Mouse (Mus musculus) right cerebral cortex, adult 2 months (tissue): ENCODE measurements around the gene Aldh16a1.

Experiments
- DNase-seq, 2 experiments: peaks; one replicate each; pipeline ENCODE4 v3.0.0; 2021 to 2022; ENCODE audit warnings: low spot score in 2 of 2

Aldh16a1 gene

DNA sequence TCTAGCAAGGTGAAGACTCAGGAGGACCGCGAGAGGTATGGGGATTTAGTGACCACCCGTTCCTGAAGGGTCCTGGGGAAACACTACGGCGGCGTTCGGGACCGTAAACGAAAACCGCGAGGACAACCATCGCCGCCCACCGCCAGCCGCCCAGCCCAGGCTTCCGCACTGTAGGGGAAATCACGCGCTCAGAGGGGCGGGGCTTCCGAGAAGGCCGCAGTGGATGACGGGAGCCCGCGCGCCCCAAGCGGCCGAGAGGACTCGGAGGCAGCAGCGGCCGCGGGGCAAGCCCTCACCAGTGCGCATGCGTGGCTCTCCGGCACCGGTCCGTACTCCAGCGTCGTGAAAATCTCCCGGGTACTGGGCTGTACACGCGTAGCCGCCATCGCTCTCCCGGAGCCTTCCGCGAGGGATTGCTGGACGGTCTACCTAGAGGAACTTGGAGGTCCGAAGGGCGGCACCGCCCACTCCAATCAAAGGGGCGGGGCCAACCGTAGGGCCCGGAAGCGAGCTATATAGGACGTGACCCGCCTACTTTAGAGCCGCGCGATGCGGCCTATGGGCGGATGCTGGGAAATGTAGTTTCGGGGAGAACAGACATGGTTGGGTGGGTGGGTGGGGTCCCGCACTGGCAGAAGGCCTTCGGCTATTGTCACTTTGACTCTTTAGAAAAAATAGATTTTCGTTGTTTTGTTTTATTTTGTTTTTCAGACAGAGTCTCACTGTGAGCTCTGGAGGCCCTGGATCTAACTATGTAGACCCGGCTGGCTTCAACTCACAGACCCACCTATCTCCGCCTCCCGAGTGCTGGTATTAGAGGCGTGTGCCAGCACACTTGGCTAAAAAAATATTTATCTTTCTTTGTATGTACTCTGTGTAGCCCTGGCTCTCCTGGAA lies at the start of gene Aldh16a1, which contains the start of gene Pih1d1:
Gene Aldh16a1, minus strand, starts transcription at position 489 of the 897 bp plus-strand sequence.
Gene Pih1d1, plus strand, starts transcription at position 208 of the 897 bp plus-strand sequence.
- peak; percentile 94 to 98 for DNase-seq

- DNase-seq, result no peak
Measured at GRCm38 (mm10) chr7:45202654-45203053, 48.3 kb upstream of the Aldh16a1 start.

DNA sequence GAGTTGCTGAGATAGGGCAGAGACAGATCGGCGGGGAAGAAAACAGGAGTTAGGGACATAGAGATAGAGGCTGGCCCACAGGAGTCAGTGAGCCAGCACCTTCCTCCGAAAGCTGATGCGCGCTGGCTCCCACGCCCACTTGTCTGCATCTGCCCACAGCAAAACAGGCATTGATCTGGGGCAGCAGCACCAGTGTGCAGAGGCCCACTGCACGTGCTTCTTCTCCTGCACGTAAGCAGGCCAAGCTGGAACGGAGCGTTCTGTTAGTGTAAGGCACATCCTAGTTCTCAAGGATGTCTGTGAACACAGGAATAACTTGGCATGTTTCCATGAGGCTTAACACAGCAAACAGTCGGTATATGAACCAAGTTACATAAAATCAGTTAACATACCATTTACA lies 44.6 kb upstream of the Aldh16a1 start:
- peak; percentile 46 to 67 for DNase-seq

DNA sequence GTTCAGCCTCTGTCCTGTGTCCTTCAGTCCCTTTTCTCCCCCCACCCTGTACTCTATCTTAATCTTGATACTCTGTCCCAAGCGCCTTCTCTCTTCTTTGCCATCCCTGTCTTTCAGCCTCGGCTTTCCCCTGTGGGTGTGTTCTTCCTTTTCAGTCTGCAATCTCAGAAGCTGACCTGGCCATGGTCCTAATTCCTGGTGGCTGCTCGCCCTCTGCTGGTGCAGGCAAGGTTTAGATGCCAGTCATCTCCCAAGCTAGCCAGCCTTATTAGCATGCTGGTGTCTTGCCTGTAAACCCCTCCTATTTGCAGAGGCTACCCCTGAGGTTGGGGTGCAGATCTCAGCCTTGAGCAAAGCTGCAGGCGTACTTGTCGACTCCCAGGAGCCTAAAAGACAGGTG lies 44.1 kb upstream of the Aldh16a1 start:
- DNase-seq, result peak; percentile 75 to 83

DNA sequence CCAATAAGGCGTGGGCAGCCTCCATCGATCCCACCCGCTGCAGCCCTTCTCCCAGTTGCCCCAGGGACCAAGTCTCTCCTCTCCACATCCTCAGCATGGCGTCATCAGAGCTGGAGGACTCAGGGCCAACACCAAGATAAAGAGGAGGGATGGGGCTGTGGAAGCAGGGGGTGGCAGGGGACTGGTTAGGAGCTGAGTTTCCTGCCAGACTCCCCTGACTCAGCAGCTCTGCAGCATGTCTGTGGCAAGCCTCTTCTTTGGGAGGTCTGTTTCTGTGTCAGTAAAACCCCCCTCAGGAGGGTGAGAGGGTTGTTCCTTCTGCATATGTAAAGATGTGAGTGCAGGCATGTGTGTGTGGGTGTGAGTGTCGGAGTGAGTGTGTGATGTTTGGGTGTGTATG lies 42.6 kb upstream of the Aldh16a1 start:
- DNase-seq, result no peak

DNA sequence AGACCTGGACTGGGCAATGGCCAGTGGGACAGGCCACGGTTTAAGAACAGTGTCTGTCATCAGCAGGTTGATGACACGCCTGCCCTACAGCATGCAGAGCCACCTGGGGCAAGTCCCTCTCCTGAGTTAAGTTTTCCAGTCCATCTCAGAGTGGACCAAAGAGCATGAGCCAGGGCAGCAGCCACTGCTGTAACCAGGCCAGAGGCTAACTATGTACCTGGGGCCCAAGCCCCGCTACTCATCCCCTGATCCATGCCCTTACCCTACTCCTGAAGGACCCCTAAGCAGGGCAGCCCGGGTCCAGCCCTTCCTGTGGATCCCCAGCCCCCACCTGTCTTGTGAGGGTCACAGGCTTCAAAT lies 41.8 kb upstream of the Aldh16a1 start:
- DNase-seq, result no peak

DNA sequence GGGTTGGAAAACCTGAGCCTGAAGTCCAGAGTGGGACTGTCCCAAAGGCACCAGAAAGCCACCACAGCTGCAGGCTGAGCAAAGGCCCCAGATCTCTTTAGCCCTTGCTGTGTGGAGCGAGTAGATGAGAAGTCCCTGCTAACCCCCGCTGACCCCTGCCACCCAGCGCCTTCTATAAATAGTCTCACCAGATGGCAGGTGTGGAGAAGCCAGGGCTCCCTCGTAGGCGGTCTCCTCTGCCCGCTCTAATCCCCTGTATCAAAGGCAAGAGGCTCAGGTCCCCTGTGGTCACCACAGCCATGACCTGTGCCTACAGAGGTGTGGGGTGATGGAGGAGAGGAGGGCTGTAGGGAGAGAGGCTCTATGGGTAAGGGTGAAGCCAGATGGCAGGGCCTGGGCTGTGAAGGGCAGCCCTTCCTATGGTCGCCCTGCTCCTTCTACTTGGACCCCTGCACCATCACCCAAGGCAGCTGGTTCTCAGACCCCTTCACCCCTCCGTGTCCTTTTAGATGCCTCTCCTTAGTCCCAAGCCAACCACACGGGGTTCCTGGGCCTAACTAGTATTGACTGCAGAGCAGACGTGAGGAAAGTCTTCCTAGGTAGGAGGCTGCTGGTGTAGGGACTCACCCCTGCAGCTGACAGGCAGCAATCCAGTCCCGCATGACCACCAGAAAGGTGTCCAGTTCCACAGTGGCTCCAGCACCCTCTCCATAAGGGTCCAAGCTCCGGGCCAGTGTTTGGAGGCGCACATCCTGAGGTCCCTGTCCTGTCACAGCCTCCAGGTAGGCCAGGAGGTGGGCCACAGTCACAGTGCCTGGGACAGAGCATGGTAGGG lies 41.2 kb upstream of the Aldh16a1 start:
- DNase-seq, result no peak

GRCm38 (mm10) chr7:45193871-45194785 lies 39.7 kb upstream of the Aldh16a1 start:
- DNase-seq, result no peak

DNA sequence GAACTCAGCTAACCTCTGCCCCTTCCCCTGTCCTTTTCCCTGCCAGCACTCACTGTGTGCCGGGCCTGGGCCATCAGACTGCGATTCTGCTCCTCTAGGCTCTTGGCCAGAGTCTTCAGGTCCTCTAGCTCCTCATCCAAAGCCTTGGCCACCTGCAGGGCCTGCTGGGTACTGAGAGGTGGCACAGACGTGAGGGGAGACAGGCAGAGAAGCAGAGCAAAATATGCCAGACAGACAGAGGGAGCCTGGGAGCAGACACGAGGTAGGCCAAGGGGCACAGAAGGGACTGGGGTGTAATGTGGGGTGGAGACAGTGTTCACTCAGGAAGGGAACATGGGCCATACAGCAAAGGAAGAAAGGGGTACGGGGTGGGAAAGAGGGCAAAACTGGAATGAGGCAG lies 39.0 kb upstream of the Aldh16a1 start:
- no peak for DNase-seq

DNA sequence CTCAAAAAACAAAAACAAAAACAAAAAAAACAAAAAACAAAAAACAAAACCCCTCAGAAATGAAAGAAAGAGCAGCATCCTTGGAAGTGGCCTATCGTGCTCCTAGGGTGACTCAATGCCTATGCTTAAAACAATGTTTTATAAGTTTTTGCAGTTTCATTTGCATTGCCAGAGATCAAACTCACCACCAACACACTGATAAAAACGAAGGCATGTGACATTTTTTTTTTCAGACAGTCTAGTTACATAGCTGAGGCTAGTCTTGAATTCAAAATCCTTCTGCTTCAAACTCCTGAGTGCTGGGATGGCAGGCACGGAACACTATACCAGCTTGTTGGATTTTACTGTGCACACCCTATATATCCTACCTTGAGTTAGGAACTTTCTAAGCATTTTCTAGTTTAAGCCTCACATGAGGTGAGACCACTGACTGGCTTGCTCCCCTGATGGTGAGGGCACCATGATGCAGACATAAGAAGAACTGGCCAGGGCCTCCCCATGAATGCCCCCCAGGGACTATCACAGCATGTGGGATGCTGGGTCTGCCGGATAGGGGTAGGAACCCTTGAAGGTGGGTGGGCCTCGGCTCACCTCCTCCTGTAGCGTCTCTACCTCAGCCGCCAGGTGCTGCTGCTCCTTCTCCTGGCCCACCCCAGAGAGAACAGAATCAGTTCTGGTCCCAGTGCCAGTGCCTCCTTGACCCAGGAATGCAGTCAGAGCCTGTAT lies 38.4 kb upstream of the Aldh16a1 start:
- DNase-seq, result no peak

GRCm38 (mm10) chr7:45191803-45192363 lies 37.5 kb upstream of the Aldh16a1 start:
- DNase-seq, result no peak

DNA sequence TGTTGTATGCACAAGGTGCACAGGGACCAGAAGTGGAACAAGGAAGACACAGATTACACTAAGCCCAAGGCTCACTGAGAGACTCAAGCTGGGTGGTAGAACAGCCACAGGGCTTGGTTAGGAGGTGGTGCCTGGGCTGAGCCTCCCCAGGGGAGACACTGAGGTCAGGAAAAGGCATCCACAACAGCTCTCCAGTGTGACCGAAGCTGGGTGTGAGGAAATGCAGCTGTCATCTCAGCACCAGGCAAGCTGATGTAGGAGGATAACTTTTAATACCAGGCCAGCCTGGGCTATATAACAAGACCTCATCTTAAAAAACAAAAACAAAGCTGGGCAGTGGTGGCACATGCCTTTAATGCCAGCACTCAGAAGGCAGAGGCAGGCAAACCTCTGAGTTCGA lies 36.8 kb upstream of the Aldh16a1 start:
- no peak for DNase-seq

- DNase-seq, result no peak
Measured at GRCm38 (mm10) chr7:45190186-45190585, 35.8 kb upstream of the Aldh16a1 start.

- peak in 1 of 2 experiments; percentile 57 for DNase-seq
Measured at GRCm38 (mm10) chr7:45189600-45189999, 35.2 kb upstream of the Aldh16a1 start.

DNA sequence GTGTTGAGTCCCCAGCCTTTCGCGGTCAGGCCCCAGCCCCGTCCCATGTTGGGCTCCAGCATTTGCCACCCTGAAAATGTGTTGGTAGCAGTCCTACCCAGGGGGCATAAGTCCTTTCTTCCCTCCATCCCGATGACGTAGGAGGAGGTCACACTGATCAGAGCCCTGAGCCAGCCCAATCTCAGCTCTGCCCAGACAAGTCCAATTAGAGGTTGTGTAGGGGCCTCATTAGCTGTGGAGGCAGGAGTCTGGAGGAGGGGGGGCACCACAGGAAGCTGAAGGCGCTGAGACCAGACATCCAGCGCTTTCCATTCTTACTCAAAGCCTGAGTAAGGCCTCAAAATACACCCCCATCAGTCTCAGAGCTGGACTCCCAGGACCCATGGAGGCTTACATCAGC lies 31.5 kb upstream of the Aldh16a1 start:
- no peak for DNase-seq

- DNase-seq, result no peak
Measured at GRCm38 (mm10) chr7:45183672-45184071, 29.3 kb upstream of the Aldh16a1 start.

GRCm38 (mm10) chr7:45182606-45183005 lies 28.2 kb upstream of the Aldh16a1 start:
- DNase-seq, result no peak

GRCm38 (mm10) chr7:45182199-45182601 lies 27.8 kb upstream of the Aldh16a1 start:
- peak; percentile 85 to 89 for DNase-seq

DNA sequence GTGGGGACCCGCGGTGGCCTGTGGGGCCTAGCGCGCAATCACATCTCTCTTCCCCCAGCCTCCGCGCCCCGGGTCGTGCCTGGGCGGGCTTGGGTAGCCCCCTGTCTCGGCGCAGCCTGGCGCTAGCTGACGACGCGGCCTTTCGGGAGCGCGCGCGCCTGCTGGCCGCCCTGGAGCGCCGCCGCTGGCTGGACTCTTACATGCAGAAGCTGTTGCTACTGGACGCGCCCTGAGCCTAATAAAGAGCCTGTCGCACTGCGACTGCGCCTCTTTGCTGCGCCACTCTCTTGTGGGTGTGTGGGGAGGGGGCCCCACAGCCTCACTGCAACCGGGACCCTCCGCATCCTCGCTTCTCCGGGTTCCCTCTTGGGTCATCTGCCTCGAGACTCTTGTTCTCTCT lies 27.2 kb upstream of the Aldh16a1 start:
- no peak for DNase-seq

DNA sequence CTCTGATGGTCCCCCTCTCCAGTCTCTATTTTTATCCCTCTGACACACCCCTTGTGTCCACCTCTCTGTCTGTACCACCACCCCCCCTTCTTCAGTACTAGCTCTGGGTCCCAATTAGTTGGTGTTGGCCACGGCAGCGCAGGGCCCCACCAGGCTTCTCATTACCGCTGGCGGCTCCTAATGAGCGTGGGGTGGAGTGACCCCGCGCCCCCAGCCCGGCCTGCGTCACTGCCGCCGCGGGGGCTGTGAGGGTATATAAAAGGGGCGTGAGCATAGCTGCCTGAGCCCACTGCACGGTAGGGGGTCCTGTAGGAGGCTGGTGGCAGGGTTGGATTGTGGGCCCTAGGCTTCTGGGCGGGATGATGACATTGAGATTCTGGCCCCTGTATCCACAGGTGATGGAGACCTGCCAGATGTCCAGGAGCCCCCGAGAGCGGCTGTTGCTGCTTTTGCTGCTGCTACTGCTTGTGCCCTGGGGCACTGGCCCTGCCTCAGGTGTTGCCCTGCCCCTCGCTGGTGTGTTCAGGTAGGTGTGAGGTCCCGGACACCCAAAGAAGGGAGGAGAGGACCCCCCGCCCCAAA lies 26.6 kb upstream of the Aldh16a1 start, which contains the start of gene Pth2:
Gene Pth2, plus strand, starts transcription at position 100 of the 582 bp plus-strand sequence.
- no peak for DNase-seq
